Mouse (Mus musculus) heart, postnatal 0 days (tissue): Measurements from ENCODE around the gene Bola2. TPM values are rescaled to one million over a fixed set of nuclear protein-coding genes. Genes with fewer than 3 reads are reported as not detected.
"Not testable (repeated sequence)": the region's sequence is repeated elsewhere in the genome, so short reads cannot be mapped to it uniquely, and the experiment has no call there.

Source experiments
- ATAC-seq: fragments of 200-750 bp; cut with Nextera tagmentation; 2 replicates; pipeline ENCODE4 v1.8.0; 2017; ENCODE audit warnings: low read depth, moderate number of reproducible peaks, moderate library complexity; ENCODE audit not compliant: insufficient read depth
- DNase-seq: peaks from one replicate; pipeline ENCODE4 v3.0.0-alpha.2; 2016; ENCODE audit warnings: low spot score
- H3K27ac ChIP-seq: fragments of 300-500 bp; sonication (generic); 2 replicates; pipeline ENCODE4 v1.5.1; 2014; ENCODE audit warnings: low read depth, mild to moderate bottlenecking
- H3K27me3 ChIP-seq: fragments of 300-500 bp; sonication (generic); 2 replicates; pipeline ENCODE4 v1.6.1; 2014; ENCODE audit warnings: low read length, mixed read lengths; ENCODE audit not compliant: control insufficient read depth, insufficient read depth
- H3K36me3 ChIP-seq: fragments of 300-500 bp; sonication (generic); replicated peaks from 2 replicates; pipeline ENCODE4 v1.6.1; 2014; ENCODE audit warnings: low read length, mixed read lengths; ENCODE audit not compliant: control insufficient read depth, insufficient read depth
- H3K4me1 ChIP-seq: fragments of 300-500 bp; sonication (generic); 2 replicates; pipeline ENCODE4 v1.6.1; 2014; ENCODE audit warnings: antibody characterized with exemption; ENCODE audit not compliant: control insufficient read depth, insufficient read depth
- H3K4me2 ChIP-seq: fragments of 300-500 bp; sonication (generic); 2 replicates; pipeline ENCODE4 v1.6.1; 2014; ENCODE audit warnings: low read depth, mild to moderate bottlenecking, low read length, moderate library complexity
- H3K4me3 ChIP-seq: fragments of 300-500 bp; sonication (generic); 2 replicates; pipeline ENCODE4 v1.5.1; 2014; ENCODE audit warnings: low read depth, low read length
- H3K9ac ChIP-seq: fragments of 300-500 bp; sonication (generic); replicated peaks from 2 replicates; pipeline ENCODE4 v1.6.1; 2014; ENCODE audit warnings: low read depth, low read length, mixed read lengths
- H3K9me3 ChIP-seq: fragments of 300-500 bp; sonication (generic); replicated peaks from 2 replicates; pipeline ENCODE4 v1.6.1; 2016; ENCODE audit warnings: low read length; ENCODE audit not compliant: control insufficient read depth
- CTCF ChIP-seq: IDR thresholded peaks from 2 replicates; pipeline ENCODE4 v1.5.1; 2016; ENCODE audit warnings: antibody characterized with exemption, control low read depth, low read depth
- EP300 ChIP-seq: IDR thresholded peaks from 2 replicates; pipeline ENCODE4 v1.6.1; 2016; ENCODE audit warnings: antibody characterized with exemption, low read depth
- WGBS: fragments of 180-500 bp; shearing (Covaris S2); extraction: QIAGEN DNeasy Blood & Tissue Kit; methylation state at CpG from one replicate; pipeline ENCODE4 v1.1.7; 2014; 5-methylcytosine and 5-hydroxymethylcytosine counted together
- polyA plus RNA-seq: library from polyadenylated mRNA; unstranded; fragments of >200 nt; fragmentation: Nextera tagmentation; extraction: Ambion mirVana; gene quantifications from 2 replicates; pipeline ENCODE4 v1.2.1, GENCODE M21; 2015
- total RNA-seq: library from RNA; depleted of rRNA; stranded (reverse); fragments of >200 nt; gene quantifications from 2 replicates; pipeline ENCODE4 v1.2.3, GENCODE M21; 2014; ENCODE audit warnings: low replicate concordance

Bola2 gene
- total and polyA plus RNA-seq, 2 experiments from 2014 or later = 36.5 to 89.0 TPM

DNA sequence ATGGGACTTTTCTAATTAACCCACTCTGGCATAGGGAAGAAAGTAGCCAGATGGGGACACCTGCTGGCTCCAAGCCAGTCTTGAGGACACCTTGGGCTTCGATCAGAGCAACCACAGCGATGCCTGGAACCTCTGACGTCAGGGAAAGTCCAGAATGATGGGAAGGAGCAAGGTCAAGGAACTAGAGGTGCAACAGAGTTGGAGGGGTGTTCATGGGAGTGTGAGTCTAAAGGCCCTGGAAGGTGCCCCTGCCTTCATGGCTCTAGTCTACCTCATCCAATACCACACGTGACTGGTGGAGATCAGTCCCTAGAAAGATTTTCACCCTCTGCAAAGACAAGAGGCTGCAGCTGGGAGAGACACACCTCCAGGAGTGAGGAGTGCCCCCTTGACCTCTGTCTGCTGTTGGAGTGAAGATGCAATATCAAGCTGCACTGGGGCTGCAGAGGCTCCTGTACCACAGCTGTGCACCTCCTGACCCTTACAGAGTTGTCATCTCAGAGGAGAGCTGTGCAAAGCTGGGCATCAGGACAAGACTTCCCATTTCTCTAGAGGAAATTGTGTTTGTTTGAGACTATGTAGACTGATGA, 18.5 kb upstream of the Bola2 start:
- Histone ChIP-seq H3K4me1 (peaks cover 6% of the 10 kb centered on the region), H3K4me3 (no peak overlapping the region), H3K27ac (peak overlapping the region; percentile 86), H3K4me2 (no peak overlapping the region), H3K36me3 (peaks cover 12% of the 10 kb centered on the region; the same call in 1 of the 2 replicates), H3K9me3 (no peaks in the 10 kb centered on the region), H3K27me3 (no peaks in the 10 kb centered on the region), H3K9ac (no peak overlapping the region)
- DNase-seq (no peak), ATAC-seq (no peak; the same call in 1 of the 2 replicates)
- TF ChIP-seq EP300 (no peak), CTCF (no peak)
- WGBS = 42% methylated on average over 4 of the region's 4 CpGs

DNA sequence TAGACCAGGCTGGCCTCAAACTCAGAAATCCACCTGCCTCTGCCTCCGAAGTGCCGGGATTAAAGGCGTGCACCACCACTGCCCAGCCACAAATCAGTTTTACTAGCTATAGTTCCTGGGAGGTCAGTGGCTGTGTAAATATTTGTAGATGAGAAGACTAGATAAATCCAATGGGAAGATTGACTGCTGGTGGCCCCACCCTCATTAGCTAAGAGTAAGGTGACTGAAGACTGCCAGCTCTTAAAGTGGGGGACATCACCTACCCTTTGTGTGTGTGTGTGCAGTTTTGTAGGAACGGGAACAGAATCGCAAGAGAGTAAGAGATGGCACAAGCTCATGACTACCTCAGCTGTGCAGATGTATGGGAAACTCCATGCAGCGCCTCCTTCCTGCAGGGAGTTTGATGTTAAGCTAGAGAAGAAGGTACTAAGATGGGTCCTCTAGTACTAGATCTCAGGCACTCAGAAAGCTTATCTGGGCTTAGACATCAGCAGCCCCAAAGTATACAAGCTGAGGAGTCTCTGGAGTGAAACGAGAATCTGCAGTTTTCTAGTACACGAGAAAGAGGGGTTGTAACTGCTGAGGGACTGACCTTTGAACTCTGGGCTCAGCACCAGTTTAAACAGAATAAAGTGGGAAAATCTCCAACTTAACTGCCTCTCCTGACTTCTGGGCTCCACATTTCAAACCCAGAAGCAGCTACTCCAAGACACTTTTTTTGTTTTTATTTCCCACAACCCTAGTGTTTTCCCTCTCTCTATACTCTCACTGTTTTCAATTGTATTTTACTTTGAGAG, 16.5 kb upstream of the Bola2 start:
- Histone ChIP-seq H3K9ac (no peak overlapping the region), H3K4me1 (peaks cover 6% of the 10 kb centered on the region), H3K9me3 (no peaks in the 10 kb centered on the region), H3K27me3 (no peaks in the 10 kb centered on the region), H3K27ac (no peak overlapping the region), H3K4me2 (no peak overlapping the region), H3K36me3 (no peaks in the 10 kb centered on the region), H3K4me3 (no peak overlapping the region)
- 78% methylated on average over 8 of the region's 8 CpGs for WGBS
- ATAC-seq (no peak), DNase-seq (no peak)
- TF ChIP-seq CTCF (no peak), EP300 (no peak)

DNA sequence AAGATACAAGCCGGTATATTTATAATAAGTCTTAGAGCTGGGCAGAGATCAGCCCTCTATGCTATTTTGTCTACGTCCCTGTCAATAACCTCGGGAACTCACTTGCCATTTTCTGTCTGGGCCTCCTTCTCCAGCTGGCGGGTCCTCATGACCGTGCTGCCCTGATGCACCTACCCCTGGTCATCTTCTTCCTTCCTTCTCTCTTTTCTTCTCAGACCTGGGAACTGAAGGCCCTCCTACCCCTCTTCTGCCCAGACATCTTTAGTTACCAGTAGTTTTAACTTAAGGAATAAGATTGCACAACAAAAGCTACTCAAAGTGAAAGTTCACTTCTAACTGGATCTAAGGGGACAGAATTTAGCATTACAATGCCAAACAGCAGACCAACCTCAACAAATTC, 15.5 kb upstream of the Bola2 start:
- Histone ChIP-seq H3K36me3 (no peaks in the 10 kb centered on the region), H3K4me2 (no peak overlapping the region), H3K9ac (no peak overlapping the region), H3K9me3 (no peaks in the 10 kb centered on the region), H3K27ac (no peak overlapping the region), H3K4me1 (peaks cover 6% of the 10 kb centered on the region), H3K4me3 (no peak overlapping the region), H3K27me3 (no peaks in the 10 kb centered on the region)
- 88% methylated on average over 5 of the region's 5 CpGs for WGBS
- no peak for DNase-seq
- TF ChIP-seq EP300 (no peak), CTCF (no peak)
- ATAC-seq = no peak

DNA sequence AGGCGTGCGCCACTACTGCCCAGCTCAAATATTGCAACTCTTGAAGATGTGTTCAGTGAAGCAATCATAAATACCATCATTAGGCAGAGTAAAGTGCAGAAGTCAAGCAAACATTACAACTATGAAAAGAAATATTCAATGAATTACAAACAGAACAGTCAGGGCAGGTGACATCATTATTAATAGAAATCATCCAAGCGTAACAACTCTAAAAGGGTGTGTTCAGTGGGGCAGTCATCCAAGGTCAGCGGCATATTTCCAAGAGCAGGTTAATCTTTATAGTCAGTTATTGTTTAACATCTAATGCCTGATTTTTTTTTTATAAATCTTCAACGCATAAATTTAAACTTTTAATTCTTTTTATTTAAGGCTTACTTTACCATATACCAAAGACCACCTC, 14.0 kb upstream of the Bola2 start:
- Histone ChIP-seq H3K36me3 (no peaks in the 10 kb centered on the region), H3K9me3 (no peaks in the 10 kb centered on the region), H3K27me3 (no peaks in the 10 kb centered on the region), H3K9ac (no peak overlapping the region), H3K27ac (no peak overlapping the region), H3K4me1 (peaks cover 6% of the 10 kb centered on the region), H3K4me3 (no peak overlapping the region), H3K4me2 (no peak overlapping the region)
- ATAC-seq (no peak), DNase-seq (no peak)
- WGBS = 86% methylated on average over 5 of the region's 5 CpGs
- TF ChIP-seq EP300 (no peak), CTCF (no peak)

DNA sequence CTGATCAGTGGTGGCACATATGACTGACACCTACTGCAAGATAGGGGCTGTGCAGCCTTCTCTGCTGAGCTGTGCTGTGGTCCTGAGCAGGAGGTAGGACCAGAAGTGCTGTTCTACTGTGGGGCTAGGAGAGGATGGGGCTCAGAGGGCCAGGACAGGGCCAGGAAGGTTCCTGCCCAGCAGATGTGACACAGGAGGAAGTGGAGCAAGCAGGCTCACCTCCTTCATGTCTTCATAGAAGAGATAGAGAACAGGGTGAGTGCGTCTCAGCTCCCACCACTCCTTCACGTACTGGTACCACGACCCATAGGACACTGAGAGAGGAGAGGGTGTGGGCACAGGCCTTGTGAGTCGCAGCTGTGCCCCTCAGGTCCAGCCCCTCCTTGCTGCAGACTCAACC, 7.0 kb upstream of the Bola2 start:
- ATAC-seq, H3K4me1 ChIP-seq, H3K4me3 ChIP-seq, DNase-seq, H3K9me3 ChIP-seq, H3K4me2 ChIP-seq, H3K27me3 ChIP-seq, H3K27ac ChIP-seq, H3K9ac ChIP-seq: not testable (repeated sequence)
- WGBS = 78% methylated on average over 4 of the region's 4 CpGs
- peaks cover 16% of the 10 kb centered on the region for H3K36me3 ChIP-seq
